Mouse (Mus musculus) neural tube, embryonic 11.5 days (tissue): ENCODE measurements around the gene S100a9. TPM values are rescaled to one million over a fixed set of nuclear protein-coding genes. Genes with fewer than 3 reads are reported as not detected.

Experiments
- ATAC-seq: fragments of 200-750 bp; cut with Nextera tagmentation; 2 replicates; pipeline ENCODE4 v1.8.0; 2017; ENCODE audit warnings: moderate number of reproducible peaks, mild to moderate bottlenecking, moderate TSS enrichment, moderate library complexity; ENCODE audit not compliant: insufficient read depth, low FRiP score, low TSS enrichment
- DNase-seq: peaks from one replicate; pipeline ENCODE4 v3.0.0-alpha.2; 2015; ENCODE audit warnings: low spot score
- H3K27ac ChIP-seq: fragments of 300-500 bp; sonication (generic); 2 replicates; pipeline ENCODE4 v1.5.1; 2014; ENCODE audit warnings: low read depth, mild to moderate bottlenecking, low read length
- H3K27me3 ChIP-seq: fragments of 300-500 bp; sonication (generic); 2 replicates; pipeline ENCODE4 v1.6.1; 2014; ENCODE audit warnings: mild to moderate bottlenecking, low read length, mixed read lengths; ENCODE audit not compliant: control insufficient read depth, insufficient read depth
- H3K36me3 ChIP-seq: fragments of 300-500 bp; sonication (generic); 2 replicates; pipeline ENCODE4 v1.6.1; 2014; ENCODE audit warnings: mild to moderate bottlenecking, low read length, moderate library complexity, mixed read lengths; ENCODE audit not compliant: control insufficient read depth, insufficient read depth
- H3K4me1 ChIP-seq: fragments of 300-500 bp; sonication (generic); 2 replicates; pipeline ENCODE4 v1.6.1; 2014; ENCODE audit warnings: low read length, mixed read lengths; ENCODE audit not compliant: control insufficient read depth, insufficient read depth
- H3K4me2 ChIP-seq: fragments of 300-500 bp; sonication (generic); 2 replicates; pipeline ENCODE4 v1.6.1; 2014; ENCODE audit warnings: low read depth, mild to moderate bottlenecking, moderate library complexity
- H3K4me3 ChIP-seq: fragments of 300-500 bp; sonication (generic); 2 replicates; pipeline ENCODE4 v1.5.1; 2014; ENCODE audit warnings: low read depth, low read length
- H3K9ac ChIP-seq: fragments of 300-500 bp; sonication (generic); 2 replicates; pipeline ENCODE4 v1.6.1; 2014; ENCODE audit warnings: mild to moderate bottlenecking, low read length
- H3K9me3 ChIP-seq: fragments of 300-500 bp; sonication (generic); 2 replicates; pipeline ENCODE4 v1.6.1; 2016; ENCODE audit warnings: low read length; ENCODE audit not compliant: control insufficient read depth
- WGBS: fragments of 180-500 bp; shearing (Covaris S2); extraction: QIAGEN DNeasy Blood & Tissue Kit; methylation state at CpG from one replicate; pipeline ENCODE4 v1.1.7; 2014; 5-methylcytosine and 5-hydroxymethylcytosine counted together
- polyA plus RNA-seq: library from polyadenylated mRNA; unstranded; fragments of >200 nt; fragmentation: Nextera tagmentation; extraction: Ambion mirVana; gene quantifications from 2 replicates; pipeline ENCODE4 v1.2.1, GENCODE M21; 2014

S100a9 gene
- polyA plus RNA-seq, 1 experiment from 2014 or later = 2.6 TPM

- no peaks in the 10 kb centered on the region for H3K36me3 ChIP-seq
- no peak for ATAC-seq
- H3K27me3 ChIP-seq = no peaks in the 10 kb centered on the region
- no peaks in the 10 kb centered on the region for H3K4me1 ChIP-seq
- no peak for DNase-seq
- no peak overlapping the region for H3K9ac ChIP-seq
- 51% methylated on average over 3 of the region's 3 CpGs for WGBS
- no peak overlapping the region for H3K4me3 ChIP-seq
- H3K27ac ChIP-seq = no peak overlapping the region
- H3K4me2 ChIP-seq = no peak overlapping the region
- no peaks in the 10 kb centered on the region for H3K9me3 ChIP-seq
Measured at GRCm38 (mm10) chr3:90644220-90644619, 51.3 kb downstream of the S100a9 start.

Other genes starting within 250 kb of the S100a9 start
- 3.1 and 3.5 TPM in 2 replicates for gene Npr1, start 229.9 kb downstream of the S100a9 start, polyA plus RNA-seq
- gene Ilf2, start 219.6 kb downstream of the S100a9 start, polyA plus RNA-seq = 333 and 341 TPM in 2 replicates
- 77.3 and 77.7 TPM in 2 replicates for gene Snapin, start 204.7 kb downstream of the S100a9 start, polyA plus RNA-seq
- 133 and 134 TPM in 2 replicates for gene Chtop, start 186.2 kb downstream of the S100a9 start, polyA plus RNA-seq
- gene S100a1, start 181.3 kb downstream of the S100a9 start, polyA plus RNA-seq = 4.6 and 8.4 TPM in 2 replicates
- gene S100a13, start 181.3 kb downstream of the S100a9 start, polyA plus RNA-seq = 11.2 and 12.7 TPM in 2 replicates
- not detected in 2 replicates for gene S100a14, start 168.9 kb downstream of the S100a9 start, polyA plus RNA-seq
- gene S100a16, start 158.5 kb downstream of the S100a9 start, polyA plus RNA-seq = 39.2 and 40.0 TPM in 2 replicates
- gene S100a3, start 135.1 kb downstream of the S100a9 start, polyA plus RNA-seq = not detected in 2 replicates
- not detected in 2 replicates for gene S100a2, start 105.5 kb downstream of the S100a9 start, polyA plus RNA-seq
- not detected in 2 replicates for gene Gm42674, start 93.8 kb downstream of the S100a9 start, polyA plus RNA-seq
- 0.55 TPM in 1 of 2 replicates, not detected in the other for gene S100a4, start 92.0 kb downstream of the S100a9 start, polyA plus RNA-seq
- not detected in 2 replicates for gene S100a5, start 87.2 kb downstream of the S100a9 start, polyA plus RNA-seq
- 7.3 and 8.2 TPM in 2 replicates for gene S100a6, start 82.8 kb downstream of the S100a9 start, polyA plus RNA-seq
- not detected in 2 replicates for gene S100a7a, start 41.7 kb downstream of the S100a9 start, polyA plus RNA-seq
- 4.8 and 5.3 TPM in 2 replicates for gene S100a8, start 26.7 kb downstream of the S100a9 start, polyA plus RNA-seq
- not detected in 2 replicates for gene Pglyrp4, start 31.2 kb upstream of the S100a9 start, polyA plus RNA-seq
- not detected in 2 replicates for gene Gm5849, start 82.2 kb upstream of the S100a9 start, polyA plus RNA-seq